Mouse (Mus musculus) spleen, adult 2 months (tissue): ENCODE measurements around the gene Duoxa2.

ENCODE experiments used
- CTCF ChIP-seq: fragments of 200-500 bp; IDR thresholded peaks from 2 replicates; pipeline ENCODE4 v1.5.1; 2011; ENCODE audit warnings: mild to moderate bottlenecking, inconsistent platforms; ENCODE audit not compliant: insufficient read depth, insufficient read length, insufficient replicate concordance; ENCODE audit errors: extremely low read depth
- POLR2A ChIP-seq: fragments of 200-500 bp; IDR thresholded peaks from 2 replicates; pipeline ENCODE4 v1.6.1; 2011; ENCODE audit warnings: low read depth, low read length, inconsistent platforms

DNA sequence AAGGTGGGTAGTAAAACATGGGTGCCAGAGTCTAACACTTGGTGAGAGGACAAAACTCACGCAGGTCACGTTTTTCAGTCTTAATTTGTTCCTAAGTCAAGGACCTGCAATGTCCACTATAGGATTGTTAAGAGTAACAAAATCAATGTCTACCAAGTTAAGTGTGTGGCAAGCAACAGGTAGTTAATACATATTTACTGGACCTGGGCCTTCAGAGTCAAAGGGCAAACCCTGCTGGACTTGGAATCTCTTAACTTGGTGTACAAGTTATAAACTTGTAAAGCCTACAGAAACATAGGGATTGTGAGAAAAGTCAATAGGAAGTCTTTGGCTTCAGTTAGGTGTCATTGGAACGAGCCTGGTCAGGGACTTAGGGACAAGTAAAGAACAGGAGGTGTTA is 25.9 kb downstream of the Duoxa2 start:
- TF ChIP-seq CTCF = no peak
- no peak for TF ChIP-seq POLR2A
